Mouse (Mus musculus): Measurements from ENCODE around the gene Gtpbp1.
A peak's percentile ranks its signal among the peaks of the same experiment; 100 is the strongest.

Gtpbp1 gene

GRCm38 (mm10) chr15:79686046-79686869, 4.4 kb upstream of the Gtpbp1 start:
- DNase-seq: no peak

- DNase-seq: peak; percentile 53
Measured at GRCm38 (mm10) chr15:79687175-79687574, 3.5 kb upstream of the Gtpbp1 start.

GRCm38 (mm10) chr15:79687646-79688267, 2.9 kb upstream of the Gtpbp1 start, which contains the start of gene Josd1:
Gene Josd1 (minus strand): TSS chr15:79687919.
- peak; percentile 95 for DNase-seq

- no peak for DNase-seq
Measured at GRCm38 (mm10) chr15:79688268-79688956, 2.2 kb upstream of the Gtpbp1 start.

GRCm38 (mm10) chr15:79689662-79690425, 801 bp upstream of the Gtpbp1 start:
- DNase-seq: no peak

GRCm38 (mm10) chr15:79691023-79691508, 421 bp downstream of the Gtpbp1 start:
- DNase-seq: peak; percentile 57

- no peak for DNase-seq
Measured at GRCm38 (mm10) chr15:79692334-79692733, 1.7 kb downstream of the Gtpbp1 start.

- peak; percentile 30 for DNase-seq
Measured at GRCm38 (mm10) chr15:79693740-79694139, 3.1 kb downstream of the Gtpbp1 start.

GRCm38 (mm10) chr15:79694512-79694911, 3.9 kb downstream of the Gtpbp1 start:
- no peak for DNase-seq

- DNase-seq: no peak
Measured at GRCm38 (mm10) chr15:79695516-79695915, 4.9 kb downstream of the Gtpbp1 start.

- no peak for DNase-seq
Measured at GRCm38 (mm10) chr15:79696508-79696907, 5.9 kb downstream of the Gtpbp1 start.

- DNase-seq: no peak
Measured at GRCm38 (mm10) chr15:79697011-79697410, 6.4 kb downstream of the Gtpbp1 start.

- no peak for DNase-seq
Measured at GRCm38 (mm10) chr15:79697558-79698187, 7.0 kb downstream of the Gtpbp1 start.

- no peak for DNase-seq
Measured at GRCm38 (mm10) chr15:79706603-79707214, 16.1 kb downstream of the Gtpbp1 start.

GRCm38 (mm10) chr15:79708229-79708822, 17.7 kb downstream of the Gtpbp1 start:
- no peak for DNase-seq

- DNase-seq: no peak
Measured at GRCm38 (mm10) chr15:79715646-79716045, 25.0 kb downstream of the Gtpbp1 start.

- no peak for DNase-seq
Measured at GRCm38 (mm10) chr15:79716710-79717109, 26.1 kb downstream of the Gtpbp1 start.

GRCm38 (mm10) chr15:79720267-79720666, 29.6 kb downstream of the Gtpbp1 start:
- no peak for DNase-seq

GRCm38 (mm10) chr15:79720796-79721195, 30.2 kb downstream of the Gtpbp1 start:
- no peak for DNase-seq

- peak; percentile 60 for DNase-seq
Measured at GRCm38 (mm10) chr15:79723439-79723838, 32.8 kb downstream of the Gtpbp1 start.

- no peak for DNase-seq
Measured at GRCm38 (mm10) chr15:79725190-79725789, 34.6 kb downstream of the Gtpbp1 start.

All from lung, postnatal 10 days (tissue).